Comparison of ENCODE assay signal across 25 mouse cellular contexts in genomic region chr1:38506396-38506795, GRCm38 (mm10).
DNase-seq lines count a peak whose midpoint lies in the region; ATAC-seq lines count a peak whose summit lies in the region.
"Had no signal": no experiment of that assay in that cellular context is flagged by ENCODE, and none has a peak within 500 bp of the region (broad histone marks: within the 10 kb centered on the region; RNA-seq: fewer than 3 reads in every experiment).

No protein-coding gene starts in this region.

- H3K27ac ChIP-seq in hindbrain, embryonic 13.5 days, result peak overlapping the region; percentile 44
- no peak overlapping the region for H3K27ac ChIP-seq in hindbrain, embryonic 14.5 days
- H3K27ac ChIP-seq in midbrain, embryonic 11.5 days (ENCODE audit: low read depth, low read length), result no peak overlapping the region
- H3K27ac ChIP-seq in midbrain, embryonic 16.5 days (ENCODE audit: low read length), result no peak overlapping the region
- H3K27ac ChIP-seq: embryonic facial prominence, embryonic 10.5 days; embryonic facial prominence, embryonic 13.5 days; forebrain, embryonic 12.5 days; forebrain, embryonic 15.5 days; heart, adult 2 months had no signal

- H3K36me3 ChIP-seq in hindbrain, embryonic 13.5 days, result no peaks in the 10 kb centered on the region
- H3K36me3 ChIP-seq in hindbrain, embryonic 14.5 days (replicated peaks; ENCODE audit: control insufficient read depth, insufficient read depth), result no peaks in the 10 kb centered on the region
- H3K36me3 ChIP-seq in midbrain, embryonic 11.5 days (ENCODE audit: control insufficient read depth, insufficient read depth, low read length), result no peaks in the 10 kb centered on the region
- H3K36me3 ChIP-seq in midbrain, embryonic 16.5 days (ENCODE audit: control insufficient read depth, insufficient read depth, low read length), result no peaks in the 10 kb centered on the region
- H3K36me3 ChIP-seq: embryonic facial prominence, embryonic 10.5 days; embryonic facial prominence, embryonic 13.5 days; forebrain, embryonic 12.5 days; forebrain, embryonic 15.5 days had no signal

- 81% methylated on average over 3 of the region's 3 CpGs for WGBS in hindbrain, embryonic 13.5 days
- WGBS in hindbrain, embryonic 14.5 days, result 82% methylated on average over 3 of the region's 3 CpGs
- 83% methylated on average over 3 of the region's 3 CpGs for WGBS in midbrain, embryonic 11.5 days
- WGBS in midbrain, embryonic 16.5 days, result 83% methylated on average over 3 of the region's 3 CpGs

- no peak overlapping the region for H3K4me3 ChIP-seq in hindbrain, embryonic 13.5 days
- H3K4me3 ChIP-seq in hindbrain, embryonic 14.5 days (replicated peaks; ENCODE audit: low read length), result no peak overlapping the region
- H3K4me3 ChIP-seq in midbrain, embryonic 11.5 days (ENCODE audit: low read depth, low read length), result no peak overlapping the region
- no peak overlapping the region for H3K4me3 ChIP-seq in midbrain, embryonic 16.5 days (ENCODE audit: low read depth, low read length)
- H3K4me3 ChIP-seq: embryonic facial prominence, embryonic 10.5 days; embryonic facial prominence, embryonic 13.5 days; erythroblast, embryonic 14.5 days; forebrain, embryonic 12.5 days; forebrain, embryonic 15.5 days; heart, adult 2 months had no signal

- no peak overlapping the region for H3K9ac ChIP-seq in hindbrain, embryonic 13.5 days
- H3K9ac ChIP-seq in hindbrain, embryonic 14.5 days, result no peak overlapping the region
- H3K9ac ChIP-seq in midbrain, embryonic 11.5 days (ENCODE audit: low read length), result no peak overlapping the region
- no peak overlapping the region for H3K9ac ChIP-seq in midbrain, embryonic 16.5 days (ENCODE audit: low read depth, low read length)
- H3K9ac ChIP-seq: embryonic facial prominence, embryonic 13.5 days; forebrain, embryonic 12.5 days; forebrain, embryonic 15.5 days had no signal

- no peak for ATAC-seq in hindbrain, embryonic 13.5 days (ENCODE audit: low FRiP score)
- no peak for ATAC-seq in hindbrain, embryonic 14.5 days (ENCODE audit: low FRiP score)
- ATAC-seq in midbrain, embryonic 11.5 days (ENCODE audit: low FRiP score), result no peak
- ATAC-seq in midbrain, embryonic 16.5 days, result no peak
- no peak for ATAC-seq in inflammation-experienced regulatory T-cells, adult 6 months
- ATAC-seq: CD4-positive, CD25-positive, alpha-beta regulatory T cell, adult 4 months; forebrain, embryonic 15.5 days; hindbrain, embryonic 16.5 days; intestine, embryonic 16.5 days had no signal

- no peak for DNase-seq in hindbrain, embryonic 14.5 days (ENCODE audit: low spot score)
- peak; percentile 64 for DNase-seq in midbrain, embryonic 11.5 days (ENCODE audit: low spot score, missing footprints)
- DNase-seq in ES-CJ7 (ENCODE audit: low read depth, low spot score) (peak; percentile 73), R1 (ENCODE audit: low read depth, low spot score) (peak; percentile 37)
- DNase-seq: adrenal gland, adult 2 months; adrenal gland, postnatal 14 days; cerebellum, adult 11 months; cerebellum, adult 2 months; cerebellum, adult 9-11 months; cerebellum, postnatal 25 days; embryo, embryonic 11 days; gastrocnemius, postnatal 25 days; heart, adult 2 months had no signal

- H3K4me2 ChIP-seq in hindbrain, embryonic 13.5 days, result no peak overlapping the region
- no peak overlapping the region for H3K4me2 ChIP-seq in hindbrain, embryonic 14.5 days (replicated peaks)
- no peak overlapping the region for H3K4me2 ChIP-seq in midbrain, embryonic 11.5 days
- H3K4me2 ChIP-seq in midbrain, embryonic 16.5 days (ENCODE audit: low read length), result no peak overlapping the region
- H3K4me2 ChIP-seq: embryonic facial prominence, embryonic 13.5 days; forebrain, embryonic 12.5 days; forebrain, embryonic 15.5 days; heart, embryonic 11.5 days had no signal

- H3K27me3 ChIP-seq in hindbrain, embryonic 13.5 days, result no peaks in the 10 kb centered on the region
- H3K27me3 ChIP-seq in hindbrain, embryonic 14.5 days (ENCODE audit: control insufficient read depth, insufficient read depth, low read length), result no peaks in the 10 kb centered on the region
- no peaks in the 10 kb centered on the region for H3K27me3 ChIP-seq in midbrain, embryonic 11.5 days (ENCODE audit: control insufficient read depth, insufficient read depth, low read length)
- no peaks in the 10 kb centered on the region for H3K27me3 ChIP-seq in midbrain, embryonic 16.5 days (ENCODE audit: control insufficient read depth, insufficient read depth, low read depth, low read length)
- H3K27me3 ChIP-seq: embryonic facial prominence, embryonic 13.5 days; forebrain, embryonic 12.5 days; forebrain, embryonic 15.5 days had no signal

- H3K9me3 ChIP-seq in hindbrain, embryonic 13.5 days, result no peaks in the 10 kb centered on the region
- H3K9me3 ChIP-seq in hindbrain, embryonic 14.5 days (ENCODE audit: control insufficient read depth, low read length), result no peaks in the 10 kb centered on the region
- H3K9me3 ChIP-seq in midbrain, embryonic 11.5 days (ENCODE audit: control insufficient read depth, low read length), result no peaks in the 10 kb centered on the region
- H3K9me3 ChIP-seq in midbrain, embryonic 16.5 days (replicated peaks; ENCODE audit: control insufficient read depth, low read length, poor library complexity, severe bottlenecking), result no peaks in the 10 kb centered on the region
- H3K9me3 ChIP-seq: embryonic facial prominence, embryonic 10.5 days; embryonic facial prominence, embryonic 13.5 days; forebrain, embryonic 12.5 days; forebrain, embryonic 15.5 days had no signal

- H3K4me1 ChIP-seq in hindbrain, embryonic 13.5 days (replicated peaks), result peaks cover 64% of the 10 kb centered on the region
- H3K4me1 ChIP-seq in hindbrain, embryonic 14.5 days (replicated peaks; ENCODE audit: control insufficient read depth, insufficient read depth, low read length), result peaks cover 25% of the 10 kb centered on the region
- peaks cover 10% of the 10 kb centered on the region for H3K4me1 ChIP-seq in midbrain, embryonic 11.5 days (ENCODE audit: control insufficient read depth, insufficient read depth, low read length)
- H3K4me1 ChIP-seq in midbrain, embryonic 16.5 days (ENCODE audit: control insufficient read depth, insufficient read depth, low read length), result peaks cover 21% of the 10 kb centered on the region
